Mouse (Mus musculus) kidney, embryonic 16.5 days (tissue): ENCODE results near the gene Mtmr12. TPM values are rescaled to one million over a fixed set of nuclear protein-coding genes. Genes with fewer than 3 reads are reported as not detected.

ENCODE experiments used
- ATAC-seq: fragments of 200-750 bp; cut with Nextera tagmentation; 2 replicates; pipeline ENCODE4 v1.8.0; 2017; ENCODE audit warnings: moderate TSS enrichment; ENCODE audit not compliant: low FRiP score, low TSS enrichment
- H3K27ac ChIP-seq: fragments of 300-500 bp; sonication (generic); 2 replicates; pipeline ENCODE4 v1.5.1; 2014; ENCODE audit warnings: low read length
- H3K27me3 ChIP-seq: fragments of 300-500 bp; sonication (generic); 2 replicates; pipeline ENCODE4 v1.6.1; 2014; ENCODE audit warnings: low read length, control low read depth, mixed read lengths; ENCODE audit not compliant: insufficient read depth
- H3K36me3 ChIP-seq: fragments of 300-500 bp; sonication (generic); 2 replicates; pipeline ENCODE4 v1.6.1; 2014; ENCODE audit warnings: low read length, control low read depth, mixed read lengths; ENCODE audit not compliant: insufficient read depth
- H3K4me1 ChIP-seq: fragments of 300-500 bp; sonication (generic); 2 replicates; pipeline ENCODE4 v1.6.1; 2014; ENCODE audit warnings: low read length, control low read depth, mixed read lengths; ENCODE audit not compliant: insufficient read depth
- H3K4me2 ChIP-seq: fragments of 300-500 bp; sonication (generic); replicated peaks from 2 replicates; pipeline ENCODE4 v1.6.1; 2014; ENCODE audit warnings: low read depth, low read length
- H3K4me3 ChIP-seq: fragments of 300-500 bp; sonication (generic); 2 replicates; pipeline ENCODE4 v1.5.1; 2014; ENCODE audit warnings: mild to moderate bottlenecking, low read length
- H3K9ac ChIP-seq: fragments of 300-500 bp; sonication (generic); replicated peaks from 2 replicates; pipeline ENCODE4 v1.6.1; 2014; ENCODE audit warnings: low read length
- H3K9me3 ChIP-seq: fragments of 300-500 bp; sonication (generic); 2 replicates; pipeline ENCODE4 v1.6.1; 2016; ENCODE audit warnings: low read length, control low read depth
- WGBS: fragments of 180-500 bp; shearing (Covaris S2); extraction: QIAGEN DNeasy Blood & Tissue Kit; methylation state at CpG from one replicate; pipeline ENCODE4 v1.1.7; 2014; 5-methylcytosine and 5-hydroxymethylcytosine counted together
- polyA plus RNA-seq: library from polyadenylated mRNA; unstranded; fragments of >200 nt; fragmentation: Nextera tagmentation; extraction: Ambion mirVana; gene quantifications from 2 replicates; pipeline ENCODE4 v1.2.1, GENCODE M21; 2015

The Mtmr12 gene
- polyA plus RNA-seq, 1 experiment from 2014 or later: 22.5 TPM

DNA sequence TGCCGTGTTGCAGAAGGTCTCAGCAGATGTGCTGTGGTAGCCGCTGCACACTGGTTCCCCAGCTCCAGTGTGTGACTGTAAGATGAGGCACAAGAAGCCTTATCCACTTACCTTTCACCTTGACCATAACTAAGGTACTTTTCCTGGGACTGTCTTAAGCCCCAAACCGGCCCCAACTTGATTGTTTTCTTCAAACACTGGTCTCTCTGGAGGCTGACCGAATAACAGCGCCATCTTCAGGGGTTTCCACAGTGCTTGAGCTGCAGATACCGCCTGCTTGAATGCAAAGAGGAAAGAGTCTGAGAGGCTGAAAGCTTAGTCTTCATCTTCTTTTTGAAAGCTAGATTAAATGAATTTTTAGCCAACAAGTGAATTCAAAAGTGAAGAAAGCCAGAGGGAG is 26.6 kb downstream of the Mtmr12 start:
- Histone ChIP-seq H3K27me3 (no peaks in the 10 kb centered on the region), H3K27ac (no peak overlapping the region), H3K36me3 (peaks cover 19% of the 10 kb centered on the region), H3K4me1 (peaks cover 9% of the 10 kb centered on the region; the same call in 1 of the 2 replicates), H3K9me3 (no peaks in the 10 kb centered on the region), H3K4me2 (no peak overlapping the region), H3K9ac (no peak overlapping the region), H3K4me3 (no peak overlapping the region)
- WGBS: 89% methylated on average over 6 of the region's 6 CpGs
- no peak for ATAC-seq

DNA sequence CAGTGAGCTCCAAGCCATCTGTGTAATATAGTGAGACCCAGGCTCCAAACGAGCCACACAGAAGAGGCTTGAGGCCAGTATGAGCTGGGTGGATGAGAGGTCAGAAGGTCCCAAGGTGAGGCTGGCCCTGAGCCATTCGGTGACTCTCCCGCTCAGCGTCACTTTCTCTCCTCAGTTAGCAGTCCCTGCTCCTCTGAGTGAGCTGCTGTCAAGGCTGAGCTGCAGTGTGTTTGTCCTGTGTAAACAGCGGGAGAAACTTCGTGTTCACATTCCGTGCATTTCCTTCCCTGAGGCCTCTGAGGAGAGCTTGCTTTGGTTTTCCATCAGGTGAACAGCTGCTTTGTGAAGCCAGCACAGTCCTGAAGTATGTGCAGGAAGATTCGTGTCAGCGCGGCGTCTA is 27.6 kb downstream of the Mtmr12 start:
- Histone ChIP-seq H3K9me3 (no peaks in the 10 kb centered on the region), H3K9ac (no peak overlapping the region), H3K36me3 (peaks cover 23% of the 10 kb centered on the region), H3K4me2 (no peak overlapping the region), H3K27ac (0 out of 2 replicates have a peak overlapping the region, but pooled peaks have one; percentile 17), H3K4me3 (no peak overlapping the region), H3K27me3 (no peaks in the 10 kb centered on the region), H3K4me1 (peaks cover 9% of the 10 kb centered on the region; the same call in 1 of the 2 replicates)
- 49% methylated on average over 11 of the region's 11 CpGs for WGBS
- ATAC-seq: peak; percentile 37; the same call in 1 of the 2 replicates

DNA sequence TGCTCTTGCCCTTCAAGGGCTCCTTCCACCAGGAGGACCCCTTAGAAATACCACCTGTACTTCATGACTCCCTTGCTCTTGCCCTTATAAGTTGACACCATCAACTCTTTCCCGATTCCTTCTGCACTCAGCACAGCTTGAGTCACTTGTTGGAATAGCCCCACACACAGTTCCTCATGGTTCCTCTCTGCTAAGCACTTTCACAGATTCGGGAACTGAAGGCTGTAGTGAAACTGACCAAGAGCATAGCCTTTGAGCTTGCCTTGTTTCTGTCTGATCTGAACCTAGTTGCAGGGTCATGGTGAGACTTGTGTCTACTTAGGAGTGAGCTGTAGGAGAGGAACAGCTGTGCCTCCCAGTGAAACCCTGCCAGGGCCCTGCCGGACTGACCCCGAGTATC is 28.2 kb downstream of the Mtmr12 start:
- Histone ChIP-seq H3K9ac (no peak overlapping the region), H3K27ac (no peak overlapping the region), H3K4me1 (peaks cover 9% of the 10 kb centered on the region; the same call in 1 of the 2 replicates), H3K9me3 (no peaks in the 10 kb centered on the region), H3K36me3 (peaks cover 28% of the 10 kb centered on the region), H3K4me2 (no peak overlapping the region), H3K4me3 (no peak overlapping the region), H3K27me3 (no peaks in the 10 kb centered on the region)
- no peak for ATAC-seq
- 72% methylated on average over 4 of the region's 4 CpGs for WGBS

DNA sequence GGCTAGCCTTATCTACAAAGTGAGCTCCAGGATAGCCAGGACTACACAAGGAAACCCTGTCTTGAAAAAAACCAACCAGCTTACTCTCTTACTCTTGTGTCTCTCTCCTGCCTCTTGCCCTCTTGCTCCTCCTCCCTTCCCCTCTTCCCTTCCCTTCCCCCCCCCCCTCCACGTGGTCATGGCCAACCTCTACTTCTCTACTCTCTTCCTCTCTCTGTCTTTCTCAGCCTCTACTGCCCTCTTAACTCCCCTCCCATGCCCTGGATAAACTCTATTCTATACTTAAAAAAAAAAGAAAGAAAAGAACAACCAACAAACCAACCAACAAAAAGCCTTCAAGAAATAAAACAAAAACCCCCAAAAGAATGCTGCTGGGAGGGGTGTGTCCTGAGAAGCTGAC is 30.7 kb downstream of the Mtmr12 start:
- no peak for ATAC-seq
- Histone ChIP-seq H3K9ac (no peak overlapping the region), H3K4me3 (no peak overlapping the region), H3K9me3 (no peaks in the 10 kb centered on the region), H3K4me2 (no peak overlapping the region), H3K27me3 (no peaks in the 10 kb centered on the region), H3K36me3 (peaks cover 45% of the 10 kb centered on the region), H3K27ac (no peak overlapping the region), H3K4me1 (peaks cover 4% of the 10 kb centered on the region; the same call in 1 of the 2 replicates)
- WGBS: 54% methylated on average over 1 of the region's 1 CpGs

DNA sequence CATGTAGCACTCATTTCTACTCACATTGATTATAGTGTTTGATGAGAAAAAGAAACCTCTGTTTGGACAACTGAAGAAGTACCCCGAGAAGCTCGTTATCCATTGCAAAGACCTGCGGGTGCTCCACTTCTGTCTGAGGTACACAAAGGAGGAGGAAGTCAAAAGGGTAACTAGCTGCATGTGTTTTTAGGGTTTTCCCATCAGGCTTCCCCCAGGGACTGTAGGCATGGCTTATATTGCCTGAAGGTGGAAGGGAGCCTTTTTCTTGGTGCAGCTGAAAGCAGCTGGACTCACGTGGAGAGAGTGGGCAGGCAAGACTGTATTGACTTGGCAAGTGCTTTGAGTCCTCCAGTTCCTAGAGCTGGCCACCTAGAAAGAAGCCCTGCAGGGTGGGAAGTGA is 31.2 kb downstream of the Mtmr12 start:
- H3K4me2 ChIP-seq: no peak overlapping the region
- no peaks in the 10 kb centered on the region for H3K9me3 ChIP-seq
- no peak overlapping the region for H3K27ac ChIP-seq
- H3K36me3 ChIP-seq: peaks cover 48% of the 10 kb centered on the region
- H3K9ac ChIP-seq: no peak overlapping the region
- ATAC-seq: no peak
- peaks cover 4% of the 10 kb centered on the region; the same call in 1 of the 2 replicates for H3K4me1 ChIP-seq
- 86% methylated on average over 4 of the region's 4 CpGs for WGBS
- H3K4me3 ChIP-seq: no peak overlapping the region
- no peaks in the 10 kb centered on the region for H3K27me3 ChIP-seq

DNA sequence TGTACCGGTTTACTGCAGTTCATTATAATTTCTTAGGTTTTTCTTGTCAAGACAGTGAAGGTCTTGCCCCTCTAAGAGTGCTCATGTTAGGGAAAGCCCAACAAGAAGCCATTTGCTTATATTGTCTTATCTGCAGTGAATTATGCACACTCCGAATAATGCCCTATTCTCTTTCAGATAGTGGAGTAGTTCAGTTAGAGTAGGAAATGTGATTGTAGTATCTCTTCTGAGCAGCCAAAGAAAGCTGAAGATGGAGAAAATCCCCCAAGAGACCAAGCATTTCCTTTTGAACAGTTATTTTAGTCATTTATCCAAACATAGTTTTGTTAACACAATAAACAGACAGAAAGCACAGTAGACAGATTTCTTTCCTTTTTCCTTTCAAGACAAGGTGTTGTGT is 32.1 kb downstream of the Mtmr12 start:
- Histone ChIP-seq H3K9ac (no peak overlapping the region), H3K36me3 (peaks cover 50% of the 10 kb centered on the region), H3K27me3 (no peaks in the 10 kb centered on the region), H3K4me1 (peaks cover 4% of the 10 kb centered on the region; the same call in 1 of the 2 replicates), H3K27ac (no peak overlapping the region; the same call in 1 of the 2 replicates), H3K4me3 (no peak overlapping the region), H3K9me3 (no peaks in the 10 kb centered on the region), H3K4me2 (no peak overlapping the region)
- 72% methylated on average over 2 of the region's 2 CpGs for WGBS
- no peak for ATAC-seq

DNA sequence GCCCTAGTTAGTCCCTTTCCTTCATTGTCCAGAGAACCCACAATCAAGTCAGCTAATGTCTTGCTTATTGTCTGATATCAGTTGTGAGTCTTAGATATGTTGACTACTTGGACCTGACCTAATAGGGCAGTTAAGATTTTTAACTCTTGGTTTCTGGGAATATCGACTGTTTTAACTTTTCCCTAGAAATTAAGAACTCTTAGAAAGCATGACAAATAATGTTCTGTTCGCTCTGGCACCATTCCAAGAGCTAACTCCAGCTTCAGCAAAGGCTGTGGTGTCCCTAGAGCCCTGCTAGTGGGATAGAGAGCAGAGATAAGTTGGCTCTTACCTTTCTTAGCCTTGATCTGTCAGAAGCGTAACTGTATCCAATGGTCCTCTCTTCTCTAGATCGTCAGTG is 32.7 kb downstream of the Mtmr12 start:
- Histone ChIP-seq H3K9me3 (no peaks in the 10 kb centered on the region), H3K27ac (peak overlapping the region; percentile 28; the same call in 1 of the 2 replicates), H3K27me3 (no peaks in the 10 kb centered on the region), H3K4me2 (no peak overlapping the region), H3K4me3 (no peak overlapping the region), H3K9ac (no peak overlapping the region), H3K36me3 (peaks cover 50% of the 10 kb centered on the region), H3K4me1 (peaks cover 4% of the 10 kb centered on the region; the same call in 1 of the 2 replicates)
- 72% methylated on average over 4 of the region's 4 CpGs for WGBS
- ATAC-seq: no peak

DNA sequence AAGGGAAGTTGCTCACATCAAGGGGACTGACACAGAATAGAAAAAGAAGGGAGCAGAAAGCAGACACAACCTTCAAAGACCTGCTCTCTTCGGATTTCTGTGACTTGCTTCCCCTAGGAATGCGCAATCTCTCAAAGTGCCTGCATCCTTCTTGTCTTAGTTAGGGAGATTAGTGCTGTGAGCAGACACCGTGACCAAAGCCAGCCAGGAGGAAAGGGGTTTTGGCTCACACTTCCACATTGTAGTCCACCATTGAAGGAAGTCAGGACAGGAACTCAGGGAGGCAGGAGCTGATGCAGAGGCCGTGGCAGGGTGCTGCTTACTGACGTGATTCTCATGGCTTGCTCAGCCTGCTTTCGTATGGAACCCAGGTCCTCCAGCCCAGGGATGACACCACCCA is 33.5 kb downstream of the Mtmr12 start:
- no peak overlapping the region for H3K9ac ChIP-seq
- H3K4me2 ChIP-seq: no peak overlapping the region
- peaks cover 44% of the 10 kb centered on the region for H3K36me3 ChIP-seq
- no peak overlapping the region for H3K4me3 ChIP-seq
- peaks cover 3% of the 10 kb centered on the region; the same call in 1 of the 2 replicates for H3K4me1 ChIP-seq
- H3K9me3 ChIP-seq: no peaks in the 10 kb centered on the region
- H3K27ac ChIP-seq: no peak overlapping the region
- 76% methylated on average over 6 of the region's 6 CpGs for WGBS
- ATAC-seq: no peak
- no peaks in the 10 kb centered on the region for H3K27me3 ChIP-seq

DNA sequence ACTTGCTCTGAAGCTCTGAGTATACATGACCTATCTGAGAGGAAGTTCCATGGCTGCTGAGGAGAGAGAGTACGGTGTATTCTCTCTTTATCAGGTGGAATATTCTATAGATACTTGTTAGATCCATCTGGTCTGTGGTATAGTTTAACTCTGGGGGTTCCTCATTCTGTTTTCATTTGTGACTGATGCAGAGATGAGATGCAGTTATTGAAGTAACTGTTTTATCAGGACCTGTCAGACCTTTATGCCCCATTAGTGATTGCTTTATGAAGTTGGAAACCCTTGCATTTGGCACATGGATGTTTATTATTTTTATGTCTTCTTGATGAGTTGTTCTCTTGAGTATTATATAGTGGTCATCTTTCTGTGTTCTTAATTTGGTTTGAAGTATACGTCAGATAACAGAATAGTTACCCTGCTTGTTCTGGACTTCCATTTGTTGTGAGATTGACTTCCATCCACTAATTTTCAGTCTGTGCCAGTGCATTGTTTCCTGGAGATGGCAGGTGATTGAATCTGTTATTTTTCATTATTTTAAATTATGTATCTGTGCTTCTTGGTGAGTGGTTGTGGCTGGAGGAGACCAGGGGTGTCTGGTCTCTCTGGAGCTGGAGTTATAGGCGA is 36.0 kb downstream of the Mtmr12 start:
- H3K4me1 ChIP-seq: peaks cover 2% of the 10 kb centered on the region; the same call in 1 of the 2 replicates
- no peak overlapping the region for H3K9ac ChIP-seq
- no peaks in the 10 kb centered on the region for H3K27me3 ChIP-seq
- ATAC-seq: no peak
- WGBS: 95% methylated on average over 3 of the region's 3 CpGs
- H3K4me3 ChIP-seq: no peak overlapping the region
- H3K9me3 ChIP-seq: no peaks in the 10 kb centered on the region
- H3K36me3 ChIP-seq: peaks cover 47% of the 10 kb centered on the region
- H3K4me2 ChIP-seq: no peak overlapping the region
- no peak overlapping the region for H3K27ac ChIP-seq

DNA sequence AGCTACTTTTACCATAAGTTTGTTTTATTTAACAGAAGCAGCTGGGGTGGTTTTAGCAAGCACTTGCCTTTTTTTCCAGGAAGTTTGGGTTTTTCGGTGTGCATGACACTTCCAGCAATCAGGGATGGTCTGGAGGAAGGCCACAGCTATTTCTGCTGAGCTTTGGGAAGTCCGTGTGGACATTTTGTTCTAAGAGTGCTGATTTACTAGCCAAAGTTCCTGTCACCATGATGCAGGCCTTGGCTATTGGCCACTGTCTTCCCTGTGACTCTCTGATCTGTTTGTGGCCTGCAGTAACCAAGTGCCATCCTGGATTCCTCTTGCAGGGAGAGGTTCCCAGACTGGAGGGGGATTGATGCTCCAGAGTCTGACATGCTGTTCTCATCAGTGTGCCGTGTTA is 39.0 kb downstream of the Mtmr12 start:
- no peak overlapping the region for H3K27ac ChIP-seq
- no peak overlapping the region for H3K9ac ChIP-seq
- peaks cover 2% of the 10 kb centered on the region; the same call in 1 of the 2 replicates for H3K4me1 ChIP-seq
- H3K9me3 ChIP-seq: no peaks in the 10 kb centered on the region
- H3K36me3 ChIP-seq: peaks cover 28% of the 10 kb centered on the region
- H3K27me3 ChIP-seq: no peaks in the 10 kb centered on the region
- no peak overlapping the region for H3K4me2 ChIP-seq
- no peak for ATAC-seq
- H3K4me3 ChIP-seq: no peak overlapping the region
- WGBS: 70% methylated on average over 3 of the region's 3 CpGs
